Mouse (Mus musculus): ENCODE measurements around the gene Thrb.

Gene Thrb

GRCm38 (mm10) chr14:17659686-17660328, at the start of gene Thrb:
Gene Thrb, plus strand, starts transcription at chr14:17660261.
- DNase-seq, result peak; percentile 44

DNA sequence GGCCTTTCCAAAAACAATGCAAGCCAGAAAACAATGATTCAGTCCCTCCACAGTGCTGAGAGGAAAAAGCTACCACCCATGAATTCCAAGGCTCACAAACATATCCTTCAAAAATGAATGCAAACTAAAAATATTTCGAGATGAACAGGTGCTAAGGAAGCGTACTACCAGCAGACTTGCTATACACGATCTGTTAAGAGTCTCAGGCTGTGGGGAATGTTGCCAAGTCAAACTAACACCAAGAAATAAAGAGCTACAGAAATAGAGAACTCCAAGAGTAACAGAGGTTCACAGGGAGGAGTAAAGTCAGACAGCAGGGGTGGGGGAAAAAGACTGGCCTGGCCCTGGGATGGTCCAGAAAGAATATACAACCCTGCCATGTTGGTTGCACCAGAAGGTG, 38.4 kb upstream of the Thrb start:
- DNase-seq, result no peak

- DNase-seq, result no peak
Observed at GRCm38 (mm10) chr14:17623936-17624335, 36.1 kb upstream of the Thrb start.

- DNase-seq, result no peak
Observed at GRCm38 (mm10) chr14:17629215-17629614, 30.8 kb upstream of the Thrb start.

GRCm38 (mm10) chr14:17632887-17633522, 27.1 kb upstream of the Thrb start:
- DNase-seq, result peak; percentile 83

DNA sequence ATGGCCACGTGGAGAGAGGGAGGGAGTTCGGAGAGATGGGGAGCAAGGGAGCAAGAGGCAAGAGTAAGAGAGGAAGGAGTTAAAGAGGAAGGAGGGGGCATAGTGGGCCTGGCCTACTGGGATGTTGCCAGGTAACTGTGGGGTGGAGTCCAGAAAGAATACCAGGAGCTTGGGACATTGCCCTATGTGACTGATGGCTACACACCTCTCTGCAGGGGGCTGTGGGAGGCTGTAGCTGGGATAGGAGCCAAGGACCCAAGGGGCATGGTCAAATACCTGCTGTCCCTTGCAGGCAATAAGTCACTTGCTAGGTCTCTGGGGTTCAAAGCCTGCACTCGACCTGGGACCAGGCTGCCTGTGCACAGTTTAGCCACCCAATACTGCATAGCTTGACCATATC, 23.1 kb upstream of the Thrb start:
- DNase-seq, result peak; percentile 58

DNA sequence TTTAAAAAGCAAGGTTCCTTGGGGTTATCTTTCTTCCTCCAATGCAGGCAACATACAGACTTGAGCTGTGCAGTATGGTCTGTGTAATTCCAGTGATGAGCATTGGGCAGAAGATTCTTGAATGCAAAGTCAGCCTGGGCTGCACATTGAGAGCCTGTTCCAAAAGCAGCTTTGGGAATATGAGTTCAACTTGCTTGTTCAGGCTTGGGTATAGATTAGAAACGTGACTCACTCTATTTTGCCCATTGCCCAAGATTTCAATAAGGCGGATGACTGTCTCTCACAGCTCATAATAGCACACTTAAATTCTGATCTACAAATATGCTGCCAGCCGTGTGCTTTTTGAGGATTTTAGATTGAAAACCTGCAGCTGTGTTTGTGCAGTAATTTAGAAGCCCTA, 18.3 kb upstream of the Thrb start:
- DNase-seq, result no peak

GRCm38 (mm10) chr14:17655084-17655483, 5.0 kb upstream of the Thrb start:
- DNase-seq, result no peak

DNA sequence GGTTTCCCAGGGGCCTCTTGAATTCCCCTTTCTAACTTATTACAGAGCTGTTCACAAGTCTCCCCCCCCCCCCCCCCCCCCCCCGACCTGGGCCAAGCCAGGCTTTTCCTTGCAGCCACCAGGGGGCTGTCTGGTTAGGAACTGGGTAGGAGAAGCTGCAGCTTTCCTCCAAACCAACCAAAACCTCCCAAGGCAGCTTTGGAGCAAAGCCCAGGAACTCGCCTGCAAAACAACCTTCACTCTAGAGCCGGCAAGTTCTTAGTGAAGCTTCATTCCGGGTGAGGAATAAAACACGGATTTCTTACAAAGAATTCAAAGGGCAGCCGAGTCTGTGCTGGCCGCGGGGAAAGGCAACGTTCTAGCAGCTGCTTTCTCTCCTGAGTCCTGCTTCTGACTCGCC, 1.0 kb upstream of the Thrb start:
- peak; percentile 91 for DNase-seq

- peak; percentile 90 for DNase-seq
Observed at GRCm38 (mm10) chr14:17660329-17661099, 453 bp downstream of the Thrb start.

- DNase-seq, result no peak
Observed at GRCm38 (mm10) chr14:17661100-17661521, 1.1 kb downstream of the Thrb start.

GRCm38 (mm10) chr14:17662087-17662486, 2.0 kb downstream of the Thrb start:
- DNase-seq, result no peak

- DNase-seq, result no peak
Observed at GRCm38 (mm10) chr14:17674335-17674734, 14.3 kb downstream of the Thrb start.

- DNase-seq, result no peak
Observed at GRCm38 (mm10) chr14:17675214-17675613, 15.2 kb downstream of the Thrb start.

GRCm38 (mm10) chr14:17681479-17681878, 21.4 kb downstream of the Thrb start:
- no peak for DNase-seq

DNA sequence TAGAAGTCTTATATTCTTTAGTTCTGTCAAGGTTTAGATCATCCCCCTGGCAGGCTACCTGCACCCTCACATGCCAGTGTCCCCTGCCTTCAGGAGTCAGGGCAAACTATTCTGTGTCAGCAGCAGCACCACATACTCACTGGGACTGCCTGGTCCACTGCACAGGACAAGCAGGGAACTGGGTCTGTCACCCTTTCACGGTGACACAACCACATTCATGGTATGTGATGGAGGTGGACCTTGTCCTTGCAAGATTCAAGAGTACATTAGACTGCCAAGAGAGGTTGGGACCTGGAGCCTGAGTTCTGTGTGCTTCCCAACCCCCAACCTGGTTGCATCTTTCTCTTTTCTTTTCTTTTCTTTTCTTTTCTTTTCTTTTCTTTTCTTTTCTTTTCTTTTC, 24.8 kb downstream of the Thrb start:
- peak; percentile 13 for DNase-seq

GRCm38 (mm10) chr14:17685491-17685890, 25.4 kb downstream of the Thrb start:
- DNase-seq, result no peak

- DNase-seq, result no peak
Observed at GRCm38 (mm10) chr14:17686939-17687338, 26.9 kb downstream of the Thrb start.

- DNase-seq, result no peak
Observed at GRCm38 (mm10) chr14:17691246-17691645, 31.2 kb downstream of the Thrb start.

DNA sequence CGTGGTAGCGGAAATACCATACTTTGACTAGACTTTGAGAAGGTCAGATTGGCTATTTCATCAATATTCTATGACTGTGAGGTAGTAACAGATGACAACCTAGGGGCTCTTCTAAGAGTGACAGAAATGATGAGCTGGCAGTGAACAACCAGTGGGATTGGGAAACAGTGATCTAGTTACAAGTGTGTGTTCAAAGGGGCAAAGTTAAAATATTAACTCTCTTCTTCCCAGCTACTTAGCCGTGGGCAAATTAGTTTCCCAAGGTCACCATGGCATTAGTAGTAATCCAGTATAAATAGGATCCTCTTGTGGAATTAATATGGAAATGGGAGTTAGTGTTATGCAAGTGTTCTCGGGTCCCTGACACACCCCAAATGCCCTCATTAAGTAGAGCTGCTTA, 35.5 kb downstream of the Thrb start:
- DNase-seq, result no peak

DNA sequence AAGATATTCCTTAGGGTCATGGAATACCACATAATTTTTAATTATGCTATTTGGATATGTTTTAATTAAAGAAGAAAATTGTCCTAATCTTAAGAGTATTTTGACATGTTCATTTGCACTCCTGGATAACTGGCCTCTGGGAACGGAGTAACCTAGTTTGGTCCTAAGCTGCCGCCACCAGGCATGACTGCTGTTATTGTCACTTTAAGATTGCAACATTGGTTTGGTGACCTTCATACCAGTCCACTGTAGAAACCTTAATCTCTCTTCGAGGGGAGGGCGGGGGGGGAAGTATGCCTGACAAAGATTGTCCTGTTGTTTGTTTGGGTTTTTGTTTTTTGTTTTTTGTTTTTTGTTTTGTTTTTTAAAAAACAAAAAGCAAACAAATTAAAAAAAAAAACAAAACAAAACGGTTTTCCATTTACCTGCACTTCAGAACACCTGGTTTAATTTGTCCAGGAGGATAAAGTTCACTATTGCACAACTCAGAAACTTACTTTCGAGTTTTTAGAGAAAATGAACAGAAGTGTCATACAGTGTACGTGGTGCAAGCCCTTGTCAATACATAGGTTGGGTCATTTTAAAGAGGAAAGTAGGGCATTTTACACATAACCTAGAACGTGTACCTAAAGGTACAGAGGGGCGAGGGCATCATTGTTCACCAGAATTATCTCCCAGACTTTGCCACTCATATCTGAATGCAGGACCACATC, 38.0 kb downstream of the Thrb start:
- DNase-seq, result no peak

DNA sequence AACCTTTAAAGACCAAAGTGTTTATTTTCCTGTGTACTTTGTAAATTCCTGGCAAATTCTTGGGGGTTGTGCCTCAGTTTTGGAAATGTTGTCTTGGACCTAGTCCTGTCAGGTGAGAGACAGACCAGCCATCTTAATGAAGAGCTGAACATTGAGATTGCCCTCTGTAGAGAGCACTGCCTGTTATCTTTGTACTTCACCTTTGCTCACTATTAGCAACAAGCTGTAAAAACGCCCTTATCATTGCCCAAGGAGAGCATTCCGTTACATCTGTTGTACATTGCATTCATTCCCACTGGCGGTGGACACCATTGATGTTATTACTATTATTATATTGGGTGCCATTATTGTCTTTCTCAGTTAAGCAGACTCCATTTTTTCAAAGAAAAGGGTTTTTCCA, 40.2 kb downstream of the Thrb start:
- no peak for DNase-seq

DNA sequence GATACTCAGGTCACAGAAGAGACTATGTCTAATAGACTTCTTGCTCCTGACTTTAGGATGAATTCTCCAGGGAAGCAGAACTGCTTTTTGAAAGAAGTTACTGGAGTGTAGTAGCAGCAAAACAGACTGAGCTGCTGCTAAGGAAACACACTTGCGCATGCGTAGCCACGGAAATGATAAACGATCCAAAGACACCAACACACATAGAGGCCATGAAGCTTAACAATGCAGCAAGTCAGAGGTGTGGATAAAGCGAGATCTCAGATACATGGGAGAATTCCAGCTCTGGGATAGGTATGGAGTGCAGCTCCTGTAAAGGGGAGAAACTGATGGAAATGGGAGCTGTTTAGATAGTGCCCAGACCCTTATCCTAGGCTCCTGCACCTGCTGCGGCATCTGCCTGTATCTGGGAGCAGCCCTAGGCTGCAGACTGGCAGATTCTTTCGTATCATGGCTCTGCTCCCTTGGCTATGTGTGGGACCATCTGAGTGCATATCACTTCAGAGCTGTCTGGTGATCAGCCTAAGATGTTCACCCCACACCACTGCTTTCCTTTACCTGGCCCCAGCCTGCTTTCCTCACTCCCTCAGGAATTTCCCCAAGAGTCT, 53.3 kb downstream of the Thrb start:
- no peak for DNase-seq

Data from kidney, postnatal 10 days (tissue).